Comparison of ENCODE assay signal across 20 mouse cellular contexts in genomic region chr13:75930023-75930422, GRCm38 (mm10). TPM values are rescaled to one million over a fixed set of nuclear protein-coding genes. Genes with fewer than 3 reads are reported as not detected.
"Had no signal": no experiment of that assay in that cellular context is flagged by ENCODE, and none has a peak within 500 bp of the region (broad histone marks: within the 10 kb centered on the region; RNA-seq: fewer than 3 reads in every experiment).

No protein-coding gene starts in this region.

- H3K9ac ChIP-seq: limb, embryonic 13.5 days; liver, embryonic 15.5 days; lung, embryonic 15.5 days; neural tube, embryonic 12.5 days had no signal

- DNase-seq: kidney, adult 11 months; kidney, adult 9 months; kidney, postnatal 14 days; lung, postnatal 14 days; thymus, adult 2 months; thymus, postnatal 25 days had no signal

- H3K9me3 ChIP-seq: limb, embryonic 13.5 days; liver, embryonic 15.5 days; lung, embryonic 15.5 days; megakaryocyte, embryonic 14.5 days; neural tube, embryonic 12.5 days had no signal

- H3K27me3 ChIP-seq: limb, embryonic 13.5 days; liver, embryonic 15.5 days; lung, embryonic 15.5 days; megakaryocyte, embryonic 14.5 days; neural tube, embryonic 12.5 days had no signal

- H3K4me2 ChIP-seq: limb, embryonic 13.5 days; liver, embryonic 15.5 days; lung, embryonic 15.5 days; neural tube, embryonic 12.5 days had no signal

- H3K4me3 ChIP-seq: limb, embryonic 13.5 days; liver, embryonic 15.5 days; lung, embryonic 15.5 days; megakaryocyte, embryonic 14.5 days; neural tube, embryonic 12.5 days had no signal

- H3K27ac ChIP-seq: limb, embryonic 13.5 days; liver, embryonic 15.5 days; lung, embryonic 15.5 days; macrophage; neural tube, embryonic 12.5 days; stomach, postnatal 0 days had no signal

RNA-seq across cellular contexts. Expression of gene Rhobtb3, which starts 13.7 kb away (rescaled TPM):
- total RNA-seq: monocyte, adult 5-6 weeks had no signal

RNA-seq across cellular contexts. Expression of gene Spata9, which starts 36.9 kb away (rescaled TPM):
- total RNA-seq: layer of hippocampus, adult 8-10 months; left cerebral cortex, adult 18-20 months; liver, adult 2 months; monocyte, adult 5-6 weeks; neutrophil, adult 5-6 weeks had no signal
- polyA plus RNA-seq: large intestine, adult 2 months; liver, adult 2 months; macrophage; thymus, adult 2 months; urinary bladder, adult 2 months had no signal
